Mouse (Mus musculus) liver, postnatal 0 days (tissue): ENCODE results near the gene Exosc6. TPM values are rescaled to one million over a fixed set of nuclear protein-coding genes. Genes with fewer than 3 reads are reported as not detected.
"Not testable (repeated sequence)": the region's sequence is repeated elsewhere in the genome, so short reads cannot be mapped to it uniquely, and the experiment has no call there.

Experiments used
- ATAC-seq: fragments of 200-750 bp; cut with Nextera tagmentation; 2 replicates; pipeline ENCODE4 v1.8.0; 2017; ENCODE audit warnings: mild to moderate bottlenecking, moderate library complexity
- DNase-seq: peaks from one replicate; pipeline ENCODE4 v3.0.0-alpha.2; 2016
- H3K27ac ChIP-seq: fragments of 300-500 bp; sonication (generic); 2 replicates; pipeline ENCODE4 v1.5.1; 2014; ENCODE audit warnings: antibody characterized with exemption, moderate library complexity, mild to moderate bottlenecking, low read depth
- H3K27me3 ChIP-seq: fragments of 300-500 bp; sonication (generic); 2 replicates; pipeline ENCODE4 v1.6.1; 2014; ENCODE audit warnings: low read length, control low read depth, mixed read lengths; ENCODE audit not compliant: insufficient read depth
- H3K36me3 ChIP-seq: fragments of 300-500 bp; sonication (generic); replicated peaks from 2 replicates; pipeline ENCODE4 v1.6.1; 2014; ENCODE audit warnings: mild to moderate bottlenecking, control low read depth, low read length, moderate library complexity, mixed read lengths; ENCODE audit not compliant: insufficient read depth
- H3K4me1 ChIP-seq: fragments of 300-500 bp; sonication (generic); 2 replicates; pipeline ENCODE4 v1.6.1; 2014; ENCODE audit warnings: antibody characterized with exemption, mild to moderate bottlenecking, control low read depth; ENCODE audit not compliant: insufficient read depth
- H3K4me2 ChIP-seq: fragments of 300-500 bp; sonication (generic); 2 replicates; pipeline ENCODE4 v1.6.1; 2014; ENCODE audit warnings: low read depth, mild to moderate bottlenecking, low read length, moderate library complexity, mixed read lengths
- H3K4me3 ChIP-seq: fragments of 300-500 bp; sonication (generic); 2 replicates; pipeline ENCODE4 v1.5.1; 2014; ENCODE audit warnings: low read depth, low read length
- H3K9ac ChIP-seq: fragments of 300-500 bp; sonication (generic); replicated peaks from 2 replicates; pipeline ENCODE4 v1.6.1; 2014; ENCODE audit warnings: mild to moderate bottlenecking, moderate library complexity
- H3K9me3 ChIP-seq: fragments of 300-500 bp; sonication (generic); 2 replicates; pipeline ENCODE4 v1.6.1; 2016; ENCODE audit warnings: mild to moderate bottlenecking, control low read depth, low read length, mixed read lengths
- CTCF ChIP-seq: sonication (generic); IDR thresholded peaks from 2 replicates; pipeline ENCODE4 v1.5.1; 2016; ENCODE audit warnings: antibody characterized with exemption, low read depth
- EP300 ChIP-seq: IDR thresholded peaks from 2 replicates; pipeline ENCODE4 v1.6.1; 2016; ENCODE audit warnings: antibody characterized with exemption, low read depth, mild to moderate bottlenecking
- WGBS: fragments of 180-500 bp; shearing (Covaris S2); extraction: QIAGEN DNeasy Blood & Tissue Kit; methylation state at CpG from one replicate; pipeline ENCODE4 v1.1.7; 2014; ENCODE audit not compliant: insufficient replicate concordance; 5-methylcytosine and 5-hydroxymethylcytosine counted together
- polyA plus RNA-seq: library from polyadenylated mRNA; unstranded; fragments of >200 nt; fragmentation: Nextera tagmentation; extraction: Ambion mirVana; gene quantifications from 2 replicates; pipeline ENCODE4 v1.2.1, GENCODE M21; 2015

Exosc6 gene
- polyA plus RNA-seq, result 6.1 and 7.0 TPM in 2 replicates

- H3K4me2 ChIP-seq, result peak within 1 kb of the TSS; percentile 98
- no peaks in the 10 kb centered on the region for H3K27me3 ChIP-seq
- H3K36me3 ChIP-seq, result peaks cover 43% of the 10 kb centered on the region
- H3K27ac ChIP-seq, result peak within 1 kb of the TSS; percentile 72
- DNase-seq (peak; percentile 94), ATAC-seq (peak; percentile 94)
- peak within 1 kb of the TSS; percentile 78 for H3K9ac ChIP-seq
- WGBS, result under 1% methylated on average over 47 of the region's 68 CpGs
- H3K9me3 ChIP-seq, result no peaks in the 10 kb centered on the region
- no peak for TF ChIP-seq EP300
- peak; percentile 97 for TF ChIP-seq CTCF
- H3K4me1 ChIP-seq, result peaks cover 17% of the 10 kb centered on the region
- peak within 1 kb of the TSS; percentile 90 for H3K4me3 ChIP-seq
Measured at GRCm38 (mm10) chr8:111056158-111056663, at the start of gene Exosc6. TSS of gene Exosc6 (plus strand) at chr8:111056339.

GRCm38 (mm10) chr8:111010230-111010991, 45.7 kb upstream of the Exosc6 start:
- ATAC-seq, H3K27me3 ChIP-seq, H3K4me1 ChIP-seq, H3K4me3 ChIP-seq, H3K9me3 ChIP-seq, DNase-seq, H3K4me2 ChIP-seq, H3K27ac ChIP-seq, H3K9ac ChIP-seq: not testable (repeated sequence)
- H3K36me3 ChIP-seq, result peaks cover 31% of the 10 kb centered on the region
- 92% methylated on average over 9 of the region's 10 CpGs for WGBS

GRCm38 (mm10) chr8:111026609-111027008, 29.5 kb upstream of the Exosc6 start:
- H3K4me1 ChIP-seq, result peaks cover 10% of the 10 kb centered on the region; the same call in 1 of the 2 replicates
- H3K9ac ChIP-seq, H3K4me2 ChIP-seq, H3K4me3 ChIP-seq, DNase-seq, H3K27me3 ChIP-seq, H3K27ac ChIP-seq, ATAC-seq, H3K9me3 ChIP-seq, H3K36me3 ChIP-seq: not testable (repeated sequence)
- 83% methylated on average over 1 of the region's 2 CpGs for WGBS

- ATAC-seq, result peak; percentile 97
- no peaks in the 10 kb centered on the region for H3K36me3 ChIP-seq
- no peaks in the 10 kb centered on the region for H3K9me3 ChIP-seq
- H3K27me3 ChIP-seq, result no peaks in the 10 kb centered on the region
- peak overlapping the region; percentile 71 for H3K4me3 ChIP-seq
- H3K27ac ChIP-seq, result peak overlapping the region; percentile 87
- TF ChIP-seq CTCF, result no peak
- TF ChIP-seq EP300, result no peak
- under 1% methylated on average over 31 of the region's 31 CpGs for WGBS
- peak; percentile 92 for DNase-seq
- H3K4me1 ChIP-seq, result peaks cover 10% of the 10 kb centered on the region; the same call in 1 of the 2 replicates
- peak overlapping the region; percentile 82 for H3K4me2 ChIP-seq
- H3K9ac ChIP-seq, result peak overlapping the region; percentile 81
Measured at GRCm38 (mm10) chr8:111027391-111027937, 28.7 kb upstream of the Exosc6 start.

- no peaks in the 10 kb centered on the region for H3K27me3 ChIP-seq
- peak overlapping the region; percentile 59 for H3K4me2 ChIP-seq
- no peak for TF ChIP-seq EP300
- TF ChIP-seq CTCF, result no peak
- no peak overlapping the region for H3K9ac ChIP-seq
- DNase-seq (no peak), ATAC-seq (no peak)
- no peaks in the 10 kb centered on the region for H3K36me3 ChIP-seq
- WGBS, result 34% methylated on average over 4 of the region's 4 CpGs
- H3K27ac ChIP-seq, result no peak overlapping the region
- peak overlapping the region; percentile 19 for H3K4me3 ChIP-seq
- peaks cover 17% of the 10 kb centered on the region for H3K4me1 ChIP-seq
- H3K9me3 ChIP-seq, result no peaks in the 10 kb centered on the region
Measured at GRCm38 (mm10) chr8:111029589-111029988, 26.6 kb upstream of the Exosc6 start.

GRCm38 (mm10) chr8:111030045-111030444, 26.1 kb upstream of the Exosc6 start:
- Histone ChIP-seq H3K27me3 (no peaks in the 10 kb centered on the region), H3K36me3 (no peaks in the 10 kb centered on the region), H3K4me1 (peaks cover 20% of the 10 kb centered on the region), H3K9me3 (no peaks in the 10 kb centered on the region), H3K9ac (no peak overlapping the region), H3K27ac (no peak overlapping the region), H3K4me3 (peak overlapping the region; percentile 19), H3K4me2 (peak overlapping the region; percentile 59)
- ATAC-seq (no peak), DNase-seq (no peak)
- TF ChIP-seq CTCF (no peak), EP300 (no peak)
- 65% methylated on average over 6 of the region's 6 CpGs for WGBS
